Mouse (Mus musculus): ENCODE data around the gene Rplp2.

- TF ChIP-seq CTCF (IDR thresholded peaks at IDR 0.05; ENCODE audit: insufficient read depth, low read depth, low read length), result no peak
- no peak for TF ChIP-seq POLR2A (IDR thresholded peaks at IDR 0.05; ENCODE audit: insufficient read depth, low read depth, low read length)
These were observed 8.0 kb upstream of the Rplp2 start for GRCm38 (mm10) chr7:141439140-141439679.

Data from olfactory bulb, adult 2 months (tissue).